Mouse (Mus musculus) hindbrain, postnatal 0 days (tissue): ENCODE measurements around the gene Hdac11. TPM values are rescaled to one million over a fixed set of nuclear protein-coding genes. Genes with fewer than 3 reads are reported as not detected.
A peak's percentile ranks its signal among the peaks of the same experiment; 100 is the strongest.
"Not testable (repeated sequence)": the region's sequence is repeated elsewhere in the genome, so short reads cannot be mapped to it uniquely, and the experiment has no call there.

Experiments used
- ATAC-seq: fragments of 200-750 bp; cut with Nextera tagmentation; 2 replicates; pipeline ENCODE4 v1.8.0; 2017; ENCODE audit warnings: mild to moderate bottlenecking, moderate TSS enrichment, moderate library complexity
- DNase-seq: peaks from one replicate; pipeline ENCODE4 v3.0.0-alpha.2; 2015; ENCODE audit warnings: low spot score
- H3K27ac ChIP-seq: fragments of 300-500 bp; sonication (generic); 2 replicates; pipeline ENCODE4 v1.5.1; 2014; ENCODE audit warnings: mild to moderate bottlenecking
- H3K27me3 ChIP-seq: fragments of 300-500 bp; sonication (generic); 2 replicates; pipeline ENCODE4 v1.6.1; 2014; ENCODE audit warnings: low read length, mixed read lengths; ENCODE audit not compliant: insufficient read depth
- H3K36me3 ChIP-seq: fragments of 300-500 bp; sonication (generic); 2 replicates; pipeline ENCODE4 v1.6.1; 2014; ENCODE audit warnings: low read length, mixed read lengths; ENCODE audit not compliant: insufficient read depth
- H3K4me1 ChIP-seq: fragments of 300-500 bp; sonication (generic); 2 replicates; pipeline ENCODE4 v1.6.1; 2014; ENCODE audit warnings: antibody characterized with exemption, low read length, mixed read lengths; ENCODE audit not compliant: insufficient read depth
- H3K4me2 ChIP-seq: fragments of 300-500 bp; sonication (generic); 2 replicates; pipeline ENCODE4 v1.6.1; 2014; ENCODE audit warnings: low read depth, mild to moderate bottlenecking, low read length, moderate library complexity, mixed read lengths
- H3K4me3 ChIP-seq: fragments of 300-500 bp; sonication (generic); 2 replicates; pipeline ENCODE4 v1.5.1; 2014; ENCODE audit warnings: low read length
- H3K9ac ChIP-seq: fragments of 300-500 bp; sonication (generic); replicated peaks from 2 replicates; pipeline ENCODE4 v1.6.1; 2014; ENCODE audit warnings: mild to moderate bottlenecking, low read length, moderate library complexity, mixed read lengths
- H3K9me3 ChIP-seq: fragments of 300-500 bp; sonication (generic); 2 replicates; pipeline ENCODE4 v1.6.1; 2016; ENCODE audit warnings: low read length, mixed read lengths
- CTCF ChIP-seq: IDR thresholded peaks from 2 replicates; pipeline ENCODE4 v1.5.1; 2016; ENCODE audit warnings: antibody characterized with exemption, control low read depth, low read depth
- WGBS: fragments of 180-500 bp; shearing (Covaris S2); extraction: QIAGEN DNeasy Blood & Tissue Kit; methylation state at CpG from one replicate; pipeline ENCODE4 v1.1.7; 2014; 5-methylcytosine and 5-hydroxymethylcytosine counted together
- polyA plus RNA-seq: library from polyadenylated mRNA; unstranded; fragments of >200 nt; fragmentation: Nextera tagmentation; extraction: Ambion mirVana; gene quantifications from 2 replicates; pipeline ENCODE4 v1.2.1, GENCODE M21; 2015
- total RNA-seq: library from RNA; depleted of rRNA; stranded (reverse); fragments of >200 nt; gene quantifications from 2 replicates; pipeline ENCODE4 v1.2.3, GENCODE M21; 2014

Gene Hdac11
- total and polyA plus RNA-seq, 2 experiments from 2014 or later: 50.1 to 111 TPM

DNA sequence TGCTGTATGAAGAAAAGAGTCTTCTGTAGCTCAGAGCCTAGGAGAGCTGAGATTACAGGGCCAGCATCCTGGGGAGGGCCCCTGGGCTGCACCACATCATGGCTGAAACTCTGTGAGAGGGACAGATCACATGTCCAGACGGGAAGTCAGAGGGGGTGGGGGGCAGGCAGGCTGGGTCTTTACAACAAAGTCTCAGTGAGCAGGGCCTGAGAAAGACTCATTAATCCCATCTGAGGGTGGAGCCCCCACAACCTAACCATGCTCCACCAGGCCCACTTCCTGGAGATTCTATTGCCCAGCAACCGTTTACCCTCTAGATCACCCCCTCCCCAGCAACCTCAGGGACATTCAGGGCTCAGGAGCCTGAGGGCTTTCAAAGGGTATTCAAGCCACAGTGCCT lies 53.3 kb downstream of the Hdac11 start:
- Histone ChIP-seq H3K4me1 (peaks cover 8% of the 10 kb centered on the region), H3K4me3 (no peak overlapping the region), H3K27me3 (no peaks in the 10 kb centered on the region; the same call in 1 of the 2 replicates), H3K9ac (no peak overlapping the region), H3K4me2 (no peak overlapping the region), H3K27ac (no peak overlapping the region), H3K9me3 (no peaks in the 10 kb centered on the region), H3K36me3 (no peaks in the 10 kb centered on the region)
- no peak for TF ChIP-seq CTCF
- no peak; the same call in 1 of the 2 replicates for ATAC-seq
- 24% methylated on average over 2 of the region's 2 CpGs for WGBS
- DNase-seq: no peak

DNA sequence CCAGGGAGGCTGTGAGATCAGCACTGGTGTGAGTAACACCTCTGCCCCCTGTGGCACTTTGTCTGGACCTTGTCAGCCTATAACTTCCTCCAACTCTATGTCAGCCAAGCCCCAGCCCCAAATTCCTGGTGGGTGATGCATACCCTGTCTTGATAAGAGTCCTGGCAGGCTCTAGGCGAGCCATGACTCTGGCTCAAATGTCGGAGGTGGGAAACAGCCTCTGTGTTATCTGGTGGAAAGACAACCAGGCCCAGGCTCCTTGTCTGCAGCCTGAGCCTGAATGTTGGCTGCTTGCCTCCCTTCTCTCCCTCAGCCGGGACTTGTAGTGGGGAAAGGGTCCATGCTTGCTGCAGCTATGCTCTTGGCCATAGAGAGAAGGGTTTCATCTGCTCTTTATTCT lies 54.4 kb downstream of the Hdac11 start:
- Histone ChIP-seq H3K27ac (no peak overlapping the region), H3K27me3 (no peaks in the 10 kb centered on the region; the same call in 1 of the 2 replicates), H3K9ac (no peak overlapping the region), H3K4me2 (no peak overlapping the region), H3K36me3 (no peaks in the 10 kb centered on the region), H3K4me1 (peaks cover 8% of the 10 kb centered on the region), H3K9me3 (no peaks in the 10 kb centered on the region), H3K4me3 (no peak overlapping the region)
- TF ChIP-seq CTCF: no peak
- ATAC-seq: no peak
- no peak for DNase-seq
- WGBS: 55% methylated on average over 3 of the region's 3 CpGs

DNA sequence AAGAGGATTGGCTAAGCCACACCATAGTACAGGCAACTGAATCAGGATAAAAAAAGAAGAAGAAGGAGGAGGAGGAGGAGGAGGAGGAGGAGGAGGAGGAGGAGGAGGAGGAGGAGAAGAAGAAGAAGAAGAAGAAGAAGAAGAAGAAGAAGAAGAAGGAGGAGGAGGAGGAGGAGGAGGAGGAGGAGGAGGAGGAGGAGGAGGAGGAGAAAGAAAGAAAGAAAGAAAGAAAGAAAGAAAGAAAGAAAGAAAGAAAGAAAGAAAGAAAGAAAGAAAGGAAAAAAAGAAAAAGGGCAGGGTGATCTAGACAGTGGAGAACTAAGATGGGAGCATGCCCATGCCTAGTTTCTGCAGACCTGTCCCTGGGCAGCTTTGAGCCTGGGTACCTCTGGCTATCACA lies 55.7 kb downstream of the Hdac11 start, which contains the start of gene Fbln2:
TSS of gene Fbln2 (plus strand) at position 301 of the 400 bp plus-strand sequence.
- H3K27ac ChIP-seq, DNase-seq, H3K27me3 ChIP-seq, H3K36me3 ChIP-seq, H3K9me3 ChIP-seq, H3K4me1 ChIP-seq: not testable (repeated sequence)
- Histone ChIP-seq H3K4me3 (peak within 1 kb of the TSS; percentile 34), H3K9ac (peak within 1 kb of the TSS; percentile 46), H3K4me2 (peak within 1 kb of the TSS; percentile 60)
- 0 out of 2 replicates have a peak, but pooled peaks have one; percentile 1 for ATAC-seq

DNA sequence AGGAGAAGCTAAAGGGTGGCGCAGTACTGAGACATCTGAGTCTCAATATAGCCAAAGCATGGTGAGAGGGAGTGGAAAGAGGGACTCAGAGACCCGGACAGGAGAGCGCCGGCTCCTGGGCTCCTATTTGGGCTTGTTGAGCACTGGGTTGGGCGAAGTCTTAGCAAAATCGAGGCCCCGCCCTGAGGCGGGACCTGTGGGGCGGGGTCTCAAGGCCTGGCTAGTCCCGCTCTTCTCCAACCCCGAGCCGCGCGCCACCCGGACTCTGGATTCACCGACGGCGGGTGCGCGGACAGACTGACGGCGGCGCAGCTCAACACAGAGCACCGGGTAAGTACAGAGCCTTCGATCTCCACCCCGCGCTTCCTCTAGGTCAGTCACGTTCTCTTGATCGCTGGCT lies 56.1 kb downstream of the Hdac11 start:
- peak; percentile 75 for DNase-seq
- H3K4me3 ChIP-seq: peak overlapping the region; percentile 34

DNA sequence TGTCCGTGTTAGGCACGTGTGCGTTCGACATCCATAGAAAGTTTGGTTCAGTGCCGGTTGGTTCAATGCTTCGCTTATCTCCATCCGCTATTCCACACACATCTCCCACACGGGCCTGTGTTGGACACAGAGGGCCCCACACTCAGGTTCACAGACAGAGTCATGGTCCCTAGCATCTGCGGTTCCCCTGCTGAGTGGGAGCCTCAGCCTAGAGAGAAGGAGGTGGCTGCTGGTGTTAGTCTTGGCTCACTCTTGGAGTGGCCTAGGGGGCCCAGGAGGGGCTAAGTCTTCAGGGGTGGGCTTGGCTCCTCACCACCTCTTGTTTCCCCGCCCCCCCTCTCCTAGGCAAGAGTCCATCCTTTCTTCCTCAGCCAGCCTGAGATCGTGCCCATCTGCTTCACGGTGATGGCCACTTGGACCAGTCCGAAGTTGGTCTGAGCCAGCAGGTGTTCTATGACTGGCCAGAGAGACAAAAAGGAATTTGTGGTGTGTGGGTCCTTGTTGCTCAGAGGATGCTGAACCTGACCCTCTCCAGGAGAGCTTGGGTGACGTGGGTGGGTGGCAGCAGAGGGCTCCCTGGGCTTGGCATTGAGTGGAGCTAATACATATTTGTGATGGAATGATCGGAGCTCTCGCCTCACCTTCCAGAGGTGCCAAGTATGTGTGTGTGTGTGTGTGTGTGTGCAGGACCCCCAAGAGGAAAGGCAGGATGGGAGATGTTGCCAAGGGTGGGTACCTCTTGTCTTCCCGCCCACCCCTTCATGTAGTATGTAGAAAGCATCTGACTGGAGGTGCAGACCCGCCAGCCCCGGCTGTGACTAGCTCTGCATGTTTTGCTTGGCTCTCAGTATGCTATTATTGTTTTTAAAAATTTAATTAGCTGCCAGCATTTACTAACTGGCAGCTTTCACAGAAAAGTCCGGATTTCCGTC lies 57.1 kb downstream of the Hdac11 start:
- peak; percentile 37; the same call in 1 of the 2 replicates for ATAC-seq
- H3K27ac ChIP-seq: no peak overlapping the region

More for the DNA sequence above, 56.1 kb downstream of the Hdac11 start:
- peak overlapping the region; percentile 60 for H3K4me2 ChIP-seq
- H3K27me3 ChIP-seq: no peaks in the 10 kb centered on the region; the same call in 1 of the 2 replicates
- peak; percentile 72 for ATAC-seq
- H3K36me3 ChIP-seq: no peaks in the 10 kb centered on the region
- no peak overlapping the region for H3K27ac ChIP-seq
- 6% methylated on average over 14 of the region's 29 CpGs for WGBS
- TF ChIP-seq CTCF: no peak
- H3K9me3 ChIP-seq: no peaks in the 10 kb centered on the region
- peak overlapping the region; percentile 46 for H3K9ac ChIP-seq
- peaks cover 8% of the 10 kb centered on the region for H3K4me1 ChIP-seq

DNA sequence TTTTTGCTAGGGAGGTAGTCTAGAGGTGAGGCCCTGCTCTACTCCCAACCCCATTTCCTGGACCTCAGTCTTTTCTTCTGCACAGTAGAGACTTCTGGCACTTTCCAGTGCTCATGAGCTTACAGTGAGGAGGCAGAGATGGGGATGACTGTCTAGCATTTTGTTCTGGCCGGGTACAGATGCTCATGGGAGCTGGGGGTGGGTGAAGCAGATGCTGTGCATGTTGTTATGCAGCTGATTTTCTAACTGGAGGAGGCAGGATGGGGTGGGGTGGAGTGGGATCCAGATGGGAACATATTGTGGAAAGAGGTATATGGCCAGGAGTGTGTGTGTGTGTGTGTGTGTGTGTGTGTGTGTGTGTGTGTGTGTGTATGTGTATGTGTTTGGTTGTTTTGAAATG lies 59.0 kb downstream of the Hdac11 start:
- no peak overlapping the region for H3K27ac ChIP-seq
- peaks cover 16% of the 10 kb centered on the region for H3K4me1 ChIP-seq
- no peaks in the 10 kb centered on the region for H3K36me3 ChIP-seq
- no peak for DNase-seq
- TF ChIP-seq CTCF: no peak
- H3K27me3 ChIP-seq: no peaks in the 10 kb centered on the region; the same call in 1 of the 2 replicates
- no peak for ATAC-seq
- no peaks in the 10 kb centered on the region for H3K9me3 ChIP-seq
- 55% methylated on average over 1 of the region's 1 CpGs for WGBS
- no peak overlapping the region for H3K9ac ChIP-seq
- H3K4me2 ChIP-seq: no peak overlapping the region
- no peak overlapping the region for H3K4me3 ChIP-seq

More for the DNA sequence above, 57.1 kb downstream of the Hdac11 start:
- TF ChIP-seq CTCF: no peak
- WGBS: 45% methylated on average over 21 of the region's 21 CpGs
- H3K9me3 ChIP-seq: no peaks in the 10 kb centered on the region
- DNase-seq: no peak
- no peaks in the 10 kb centered on the region for H3K36me3 ChIP-seq
- H3K9ac ChIP-seq: peak overlapping the region; percentile 46; the same call in 1 of the 2 replicates
- H3K4me3 ChIP-seq: peak overlapping the region; percentile 34
- no peaks in the 10 kb centered on the region; the same call in 1 of the 2 replicates for H3K27me3 ChIP-seq
- H3K4me2 ChIP-seq: peak overlapping the region; percentile 60
- H3K4me1 ChIP-seq: peaks cover 12% of the 10 kb centered on the region
